Mouse (Mus musculus) heart, postnatal 0 days (tissue): ENCODE measurements around the gene Olfr571.

Experiments
- CTCF ChIP-seq: IDR thresholded peaks from 2 replicates; pipeline ENCODE4 v1.5.1; 2016; ENCODE audit warnings: antibody characterized with exemption, control low read depth, low read depth
- EP300 ChIP-seq: IDR thresholded peaks from 2 replicates; pipeline ENCODE4 v1.6.1; 2016; ENCODE audit warnings: antibody characterized with exemption, low read depth

GRCm38 (mm10) chr7:102919632-102920031 lies 2.3 kb upstream of the Olfr571 start:
- TF ChIP-seq CTCF (peak; percentile 84), EP300 (no peak)
